Mouse (Mus musculus) thymus, adult 2 months (tissue): Measurements from ENCODE around the gene Fbxw14. TPM values are rescaled to one million over a fixed set of nuclear protein-coding genes. Genes with fewer than 3 reads are reported as not detected.
"Not testable (repeated sequence)": the region's sequence is repeated elsewhere in the genome, so short reads cannot be mapped to it uniquely, and the experiment has no call there.

ENCODE experiments used
- DNase-seq: peaks from one replicate; pipeline ENCODE4 v3.0.0; 2021
- H3K27ac ChIP-seq: fragments of 200-500 bp; 2 replicates; pipeline ENCODE4 v1.5.1; 2012; ENCODE audit warnings: low read length, control low read depth; ENCODE audit not compliant: control insufficient read depth, insufficient read depth
- H3K27me3 ChIP-seq: fragments of 200-500 bp; 2 replicates; pipeline ENCODE4 v1.6.1; 2012; ENCODE audit warnings: mild to moderate bottlenecking, low read length, moderate library complexity, mixed read lengths; ENCODE audit not compliant: control insufficient read depth, insufficient read depth
- H3K36me3 ChIP-seq: fragments of 200-500 bp; 2 replicates; pipeline ENCODE4 v1.6.1; 2012; ENCODE audit warnings: mild to moderate bottlenecking, low read length, moderate library complexity; ENCODE audit not compliant: control insufficient read depth, insufficient read depth
- H3K4me1 ChIP-seq: fragments of 200-500 bp; replicated peaks from 2 replicates; pipeline ENCODE4 v1.6.1; 2012; ENCODE audit warnings: low read length; ENCODE audit not compliant: control insufficient read depth, insufficient read depth
- H3K4me3 ChIP-seq: fragments of 200-500 bp; 2 replicates; pipeline ENCODE4 v1.5.1; 2012; ENCODE audit warnings: mild to moderate bottlenecking, low read length, control low read depth, moderate library complexity; ENCODE audit not compliant: control insufficient read depth, insufficient read depth
- CTCF ChIP-seq: fragments of 200-500 bp; IDR thresholded peaks from 2 replicates; pipeline ENCODE4 v1.5.1; 2012; ENCODE audit warnings: mild to moderate bottlenecking, control low read depth, low read length, moderate library complexity, borderline replicate concordance; ENCODE audit not compliant: control insufficient read depth, poor library complexity, insufficient read depth; ENCODE audit errors: extremely low read depth
- POLR2A ChIP-seq: fragments of 200-500 bp; IDR thresholded peaks from 2 replicates; pipeline ENCODE4 v1.6.1; 2012; ENCODE audit warnings: mild to moderate bottlenecking, low read length, control low read depth, moderate library complexity; ENCODE audit not compliant: control insufficient read depth, poor library complexity, insufficient read depth; ENCODE audit errors: extremely low read depth
- WGBS: fragments of 180-500 bp; shearing (Covaris S2); methylation state at CpG from one replicate; pipeline ENCODE4 v1.1.7; 2018; 5-methylcytosine and 5-hydroxymethylcytosine counted together
- polyA plus RNA-seq: library from polyadenylated mRNA; depleted of rRNA; stranded (reverse); fragments of >200 nt; gene quantifications from 2 replicates; pipeline ENCODE4 v1.2.3, GENCODE M21; 2012; rRNA removed

Fbxw14 gene
- not detected in 2 replicates for polyA plus RNA-seq

DNA sequence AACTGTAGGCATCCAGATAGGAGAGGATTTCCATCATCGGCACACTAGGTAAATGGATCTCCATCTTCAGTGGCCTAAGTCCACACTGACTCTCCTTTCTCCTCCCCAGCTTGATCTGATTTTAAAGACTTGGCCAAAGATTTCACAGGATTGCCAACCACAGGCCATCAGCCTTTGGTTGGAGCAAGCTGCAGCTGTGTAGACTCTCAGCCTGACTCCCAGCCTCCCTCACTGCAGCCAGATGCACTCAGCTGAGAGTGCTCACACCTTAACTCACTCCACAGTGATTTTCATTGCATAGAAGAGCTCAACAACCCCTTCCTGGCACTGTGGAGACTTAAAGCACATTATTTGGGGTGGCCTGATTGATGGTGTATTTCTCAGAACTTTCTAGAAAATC is at the start of gene Fbxw14:
Fbxw14 (minus strand) TSS at position 101 of the 400 bp plus-strand sequence.
- not testable (repeated sequence) for H3K27ac ChIP-seq, H3K4me3 ChIP-seq, DNase-seq, H3K4me1 ChIP-seq, H3K36me3 ChIP-seq, H3K27me3 ChIP-seq
- 100% methylated on average over 1 of the region's 1 CpGs for WGBS

DNA sequence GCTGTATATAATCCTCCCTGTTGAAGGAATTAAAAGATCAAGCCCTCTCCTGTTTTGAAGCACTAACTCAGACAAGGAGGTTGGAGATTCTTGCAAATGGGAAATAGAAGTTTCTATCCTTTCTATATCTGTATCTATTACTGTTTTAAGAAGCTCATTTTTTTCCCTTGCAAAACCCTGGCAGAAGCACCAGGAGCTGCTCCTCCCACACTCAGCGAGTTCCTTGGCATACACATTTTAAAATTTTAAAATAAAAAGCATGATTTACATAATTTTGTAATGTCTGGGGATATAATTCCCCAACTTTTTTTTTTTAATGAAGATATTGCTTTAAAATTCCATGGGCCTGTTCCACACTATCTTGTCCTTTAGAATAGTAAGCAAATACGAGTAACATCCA is 24.4 kb downstream of the Fbxw14 start:
- WGBS: 68% methylated on average over 2 of the region's 2 CpGs
- TF ChIP-seq CTCF (no peak), POLR2A (no peak)
- Histone ChIP-seq H3K36me3 (no peaks in the 10 kb centered on the region), H3K4me1 (no peaks in the 10 kb centered on the region), H3K4me3 (no peak overlapping the region), H3K27ac (no peak overlapping the region), H3K27me3 (no peaks in the 10 kb centered on the region)
- no peak for DNase-seq

DNA sequence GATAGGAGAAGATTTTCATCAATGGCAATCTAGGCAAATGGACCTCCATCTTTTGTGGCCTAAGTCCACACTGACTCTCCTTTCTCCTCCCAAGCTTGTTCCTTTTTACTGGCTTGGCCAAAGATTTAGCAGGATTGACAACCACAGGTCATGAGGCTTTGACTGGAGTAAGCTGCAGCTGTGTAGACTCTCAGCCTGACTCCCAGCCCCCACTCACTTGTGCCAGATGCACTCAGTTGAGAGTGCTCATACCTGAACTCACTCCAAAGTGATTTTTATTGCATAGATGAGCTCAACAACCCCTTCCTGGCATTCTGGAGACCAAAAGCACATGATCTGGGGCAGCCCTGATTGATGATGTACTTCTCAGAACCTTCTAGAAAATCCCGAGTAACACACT is 52.8 kb downstream of the Fbxw14 start, which contains the start of gene Fbxw20:
Fbxw20 (minus strand) TSS at position 101 of the 400 bp plus-strand sequence.
- no peaks in the 10 kb centered on the region for H3K36me3 ChIP-seq
- no peak within 1 kb of the TSS for H3K4me3 ChIP-seq
- no peak for DNase-seq
- H3K4me1 ChIP-seq: no peaks in the 10 kb centered on the region
- no peak within 1 kb of the TSS for H3K27ac ChIP-seq
- WGBS: 92% methylated on average over 1 of the region's 1 CpGs
- no peak for TF ChIP-seq POLR2A
- no peak for TF ChIP-seq CTCF
- no peaks in the 10 kb centered on the region for H3K27me3 ChIP-seq

Other genes starting within 250 kb of the Fbxw14 start
- 2,502 and 2,648 TPM in 2 replicates for gene Shisa5, start 249.1 kb downstream of the Fbxw14 start, polyA plus RNA-seq
- 210 and 228 TPM in 2 replicates for gene Trex1, start 227.9 kb downstream of the Fbxw14 start, polyA plus RNA-seq
- 37.9 and 39.9 TPM in 2 replicates for gene Atrip, start 213.6 kb downstream of the Fbxw14 start, polyA plus RNA-seq
- 11.7 and 11.9 TPM in 2 replicates for gene Ccdc51, start 205.2 kb downstream of the Fbxw14 start, polyA plus RNA-seq
- gene Tma7, start 205.1 kb downstream of the Fbxw14 start, polyA plus RNA-seq: 31.4 and 52.2 TPM in 2 replicates
- gene Plxnb1, start 192.3 kb downstream of the Fbxw14 start, polyA plus RNA-seq: 22.4 and 25.6 TPM in 2 replicates
- gene Fbxw21, start 125.6 kb downstream of the Fbxw14 start, polyA plus RNA-seq: not detected in 2 replicates
- gene Fbxw13, start 91.7 kb downstream of the Fbxw14 start, polyA plus RNA-seq: 0.07 TPM in 1 of 2 replicates, not detected in the other
- not detected in 2 replicates for gene Fbxw20, start 52.9 kb downstream of the Fbxw14 start, polyA plus RNA-seq
- gene Fbxw28, start 52.0 kb upstream of the Fbxw14 start, polyA plus RNA-seq: not detected in 2 replicates
- not detected in 2 replicates for gene Fbxw22, start 116.6 kb upstream of the Fbxw14 start, polyA plus RNA-seq
- not detected in 2 replicates for gene Fbxw16, start 161.5 kb upstream of the Fbxw14 start, polyA plus RNA-seq
- not detected in 2 replicates for gene Fbxw19, start 208.2 kb upstream of the Fbxw14 start, polyA plus RNA-seq